Mouse (Mus musculus) heart, embryonic 10.5 days (tissue): ENCODE results near the gene Tulp1. TPM values are rescaled to one million over a fixed set of nuclear protein-coding genes. Genes with fewer than 3 reads are reported as not detected.
"Not testable (repeated sequence)": the region's sequence is repeated elsewhere in the genome, so short reads cannot be mapped to it uniquely, and the experiment has no call there.

Source experiments
- DNase-seq: peaks from one replicate; pipeline ENCODE4 v3.0.0-alpha.2; 2017; ENCODE audit warnings: low spot score
- H3K27ac ChIP-seq: fragments of 300-500 bp; sonication (generic); 2 replicates; pipeline ENCODE4 v1.5.1; 2016; ENCODE audit warnings: mild to moderate bottlenecking
- H3K27me3 ChIP-seq: fragments of 300-500 bp; sonication (generic); 2 replicates; pipeline ENCODE4 v1.6.1; 2016; ENCODE audit warnings: mild to moderate bottlenecking; ENCODE audit not compliant: poor library complexity, insufficient read depth, severe bottlenecking
- H3K36me3 ChIP-seq: fragments of 300-500 bp; sonication (generic); 2 replicates; pipeline ENCODE4 v1.6.1; 2016; ENCODE audit warnings: mild to moderate bottlenecking, moderate library complexity
- H3K4me1 ChIP-seq: fragments of 300-500 bp; sonication (generic); 2 replicates; pipeline ENCODE4 v1.6.1; 2016; ENCODE audit warnings: mild to moderate bottlenecking
- H3K4me3 ChIP-seq: fragments of 300-500 bp; sonication (generic); 2 replicates; pipeline ENCODE4 v1.5.1; 2016; ENCODE audit warnings: mild to moderate bottlenecking, moderate library complexity
- H3K9me3 ChIP-seq: fragments of 300-500 bp; sonication (generic); 2 replicates; pipeline ENCODE4 v1.6.1; 2016; ENCODE audit warnings: mild to moderate bottlenecking, moderate library complexity
- WGBS: fragments of 180-500 bp; shearing (Covaris S2); methylation state at CpG from one replicate; pipeline ENCODE4 v1.1.7; 2016; 5-methylcytosine and 5-hydroxymethylcytosine counted together
- polyA plus RNA-seq: library from polyadenylated mRNA; unstranded; fragments of >200 nt; fragmentation: Nextera tagmentation; extraction: Ambion mirVana; gene quantifications from 2 replicates; pipeline ENCODE4 v1.2.1, GENCODE M21; 2016

Gene Tulp1
- polyA plus RNA-seq, 1 experiment from 2014 or later: 5.7 TPM

- Histone ChIP-seq H3K36me3 (peaks cover 67% of the 10 kb centered on the region), H3K9me3 (no peaks in the 10 kb centered on the region), H3K4me3 (peak overlapping the region; percentile 96), H3K4me1 (peaks cover 64% of the 10 kb centered on the region), H3K27me3 (no peaks in the 10 kb centered on the region), H3K27ac (peak overlapping the region; percentile 98)
- no peak for DNase-seq
- WGBS: 60% methylated on average over 2 of the region's 2 CpGs
These were observed 34.8 kb downstream of the Tulp1 start for GRCm38 (mm10) chr17:28330232-28330546.

- peak overlapping the region; percentile 98 for H3K27ac ChIP-seq
- peaks cover 62% of the 10 kb centered on the region for H3K4me1 ChIP-seq
- peaks cover 67% of the 10 kb centered on the region for H3K36me3 ChIP-seq
- no peaks in the 10 kb centered on the region for H3K9me3 ChIP-seq
- WGBS: 8% methylated on average over 4 of the region's 4 CpGs
- no peaks in the 10 kb centered on the region for H3K27me3 ChIP-seq
- peak overlapping the region; percentile 96 for H3K4me3 ChIP-seq
- no peak for DNase-seq
These were observed 35.4 kb downstream of the Tulp1 start for GRCm38 (mm10) chr17:28329503-28330231.

- Histone ChIP-seq H3K27me3 (no peaks in the 10 kb centered on the region), H3K27ac (peak overlapping the region; percentile 98), H3K4me3 (peak overlapping the region; percentile 96), H3K36me3 (peaks cover 69% of the 10 kb centered on the region), H3K9me3 (no peaks in the 10 kb centered on the region), H3K4me1 (peaks cover 56% of the 10 kb centered on the region)
- DNase-seq: no peak
- under 1% methylated on average over 25 of the region's 25 CpGs for WGBS
These were observed 36.1 kb downstream of the Tulp1 start for GRCm38 (mm10) chr17:28328946-28329345.

- H3K36me3 ChIP-seq: peaks cover 67% of the 10 kb centered on the region
- H3K4me1 ChIP-seq: peaks cover 52% of the 10 kb centered on the region
- DNase-seq: peak; percentile 97
- WGBS: under 1% methylated on average over 67 of the region's 67 CpGs
- H3K9me3 ChIP-seq: no peaks in the 10 kb centered on the region
- no peaks in the 10 kb centered on the region for H3K27me3 ChIP-seq
- peak within 1 kb of the TSS; percentile 98 for H3K27ac ChIP-seq
- peak within 1 kb of the TSS; percentile 96 for H3K4me3 ChIP-seq
These were observed 36.6 kb downstream of the Tulp1 start, which contains the start of gene Rpl10a for GRCm38 (mm10) chr17:28328366-28328928. Rpl10a (plus strand) TSS chr17:28328471.

DNA sequence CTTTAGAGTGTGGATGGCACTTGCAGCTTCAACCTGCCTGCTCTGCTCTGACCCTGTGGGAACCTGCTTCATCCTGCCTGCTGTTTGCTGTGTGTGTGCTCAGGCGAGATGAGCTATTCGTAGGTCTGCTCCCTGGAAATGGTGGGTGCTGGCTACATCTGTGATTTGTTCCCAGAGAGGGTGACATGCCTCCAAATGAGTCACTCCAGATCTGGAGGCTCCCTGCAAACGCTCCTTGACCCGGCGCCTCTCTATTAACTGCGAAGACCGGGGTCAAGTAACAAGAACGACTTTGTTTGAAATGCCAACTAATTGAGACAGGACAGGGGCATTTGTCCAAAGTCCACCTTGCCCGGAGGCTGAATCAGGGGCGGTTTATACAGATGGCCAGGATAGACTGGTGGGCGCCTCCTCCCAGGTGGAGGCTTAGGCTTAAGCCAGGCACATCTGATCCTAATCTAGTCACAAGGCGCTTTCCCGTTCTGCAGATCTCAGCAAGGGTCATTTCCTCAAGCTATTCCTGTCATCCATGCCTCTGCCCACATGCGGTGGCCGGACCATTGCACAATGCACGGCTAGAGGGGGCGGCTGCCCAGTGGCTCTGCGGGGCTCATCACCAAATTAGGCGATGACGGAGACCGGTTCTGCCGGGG lies 37.2 kb downstream of the Tulp1 start:
- H3K4me1 ChIP-seq: peaks cover 45% of the 10 kb centered on the region
- no peak for DNase-seq
- no peaks in the 10 kb centered on the region for H3K27me3 ChIP-seq
- H3K36me3 ChIP-seq: peaks cover 62% of the 10 kb centered on the region
- H3K27ac ChIP-seq: peak overlapping the region; percentile 98
- peak overlapping the region; percentile 96 for H3K4me3 ChIP-seq
- 12% methylated on average over 22 of the region's 22 CpGs for WGBS
- H3K9me3 ChIP-seq: no peaks in the 10 kb centered on the region

GRCm38 (mm10) chr17:28326951-28327350 lies 38.1 kb downstream of the Tulp1 start:
- Histone ChIP-seq H3K27me3 (no peaks in the 10 kb centered on the region), H3K36me3 (peaks cover 62% of the 10 kb centered on the region), H3K27ac (peak overlapping the region; percentile 98), H3K9me3 (no peaks in the 10 kb centered on the region), H3K4me1 (peaks cover 37% of the 10 kb centered on the region), H3K4me3 (no peak overlapping the region)
- no peak for DNase-seq
- WGBS: 86% methylated on average over 3 of the region's 3 CpGs

DNA sequence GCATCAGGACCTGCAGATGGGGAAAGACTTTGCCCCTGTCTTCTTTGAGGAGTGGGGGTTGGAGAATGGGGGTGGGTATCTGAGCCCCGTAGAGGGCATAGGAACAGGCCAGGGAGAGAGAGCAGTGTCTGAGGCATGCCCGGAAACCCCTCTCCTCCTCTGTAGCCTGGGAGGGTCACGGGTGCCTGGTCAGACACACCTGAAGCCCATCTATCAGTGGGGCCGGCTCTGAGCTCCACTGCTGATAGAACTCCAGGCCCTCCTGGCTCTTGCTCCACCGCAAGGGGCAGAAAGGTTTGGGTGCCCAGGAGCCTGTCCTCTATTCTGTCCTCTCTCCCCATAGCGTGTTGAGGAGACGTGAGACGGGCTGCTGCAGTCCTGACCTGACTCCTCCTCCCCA lies 39.3 kb downstream of the Tulp1 start:
- Histone ChIP-seq H3K36me3 (peaks cover 60% of the 10 kb centered on the region), H3K27ac (peak overlapping the region; percentile 33; the same call in 1 of the 2 replicates), H3K4me1 (peaks cover 25% of the 10 kb centered on the region), H3K4me3 (no peak overlapping the region), H3K9me3 (no peaks in the 10 kb centered on the region), H3K27me3 (no peaks in the 10 kb centered on the region)
- no peak for DNase-seq
- 85% methylated on average over 8 of the region's 8 CpGs for WGBS

- not testable (repeated sequence) for H3K4me3 ChIP-seq, H3K9me3 ChIP-seq, H3K27ac ChIP-seq, DNase-seq, H3K27me3 ChIP-seq
- H3K4me1 ChIP-seq: peaks cover 14% of the 10 kb centered on the region
- 93% methylated on average over 7 of the region's 7 CpGs for WGBS
- H3K36me3 ChIP-seq: peaks cover 59% of the 10 kb centered on the region
These were observed 40.6 kb downstream of the Tulp1 start for GRCm38 (mm10) chr17:28324416-28324815.

GRCm38 (mm10) chr17:28323786-28324185 lies 41.2 kb downstream of the Tulp1 start:
- Histone ChIP-seq H3K4me1 (peaks cover 13% of the 10 kb centered on the region), H3K27ac (no peak overlapping the region), H3K36me3 (peaks cover 60% of the 10 kb centered on the region), H3K4me3 (no peak overlapping the region), H3K9me3 (no peaks in the 10 kb centered on the region), H3K27me3 (no peaks in the 10 kb centered on the region)
- 88% methylated on average over 8 of the region's 8 CpGs for WGBS
- DNase-seq: no peak

- Histone ChIP-seq H3K27ac (no peak overlapping the region), H3K9me3 (no peaks in the 10 kb centered on the region), H3K4me3 (no peak overlapping the region), H3K27me3 (no peaks in the 10 kb centered on the region), H3K4me1 (peaks cover 3% of the 10 kb centered on the region; the same call in 1 of the 2 replicates), H3K36me3 (peaks cover 80% of the 10 kb centered on the region)
- DNase-seq: no peak
- WGBS: 91% methylated on average over 4 of the region's 4 CpGs
These were observed 43.3 kb downstream of the Tulp1 start for GRCm38 (mm10) chr17:28321700-28322099.

DNA sequence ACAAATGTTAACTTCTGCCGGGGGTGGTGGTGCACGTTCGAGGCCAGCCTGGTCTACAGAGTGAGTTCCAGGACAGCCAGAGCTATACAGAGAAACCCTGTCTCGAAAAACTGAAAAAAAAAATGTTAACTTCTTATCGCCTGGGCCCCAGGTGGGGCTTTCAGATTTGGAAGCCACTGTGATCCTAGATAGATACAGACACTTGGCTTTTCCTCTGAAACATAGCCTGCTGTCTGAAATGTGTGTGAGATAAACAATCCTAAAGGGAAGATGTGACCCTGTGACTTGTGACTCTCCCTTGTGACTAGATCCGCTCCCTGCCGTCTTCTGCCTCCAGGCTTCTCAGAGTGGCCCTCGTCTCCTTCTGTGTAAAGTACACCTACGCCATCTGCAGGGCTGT lies 47.3 kb downstream of the Tulp1 start:
- H3K9me3 ChIP-seq: no peaks in the 10 kb centered on the region
- no peak overlapping the region for H3K4me3 ChIP-seq
- 87% methylated on average over 9 of the region's 9 CpGs for WGBS
- no peak overlapping the region for H3K27ac ChIP-seq
- peaks cover 66% of the 10 kb centered on the region for H3K36me3 ChIP-seq
- H3K4me1 ChIP-seq: peaks cover 35% of the 10 kb centered on the region
- no peak for DNase-seq
- no peaks in the 10 kb centered on the region for H3K27me3 ChIP-seq

DNA sequence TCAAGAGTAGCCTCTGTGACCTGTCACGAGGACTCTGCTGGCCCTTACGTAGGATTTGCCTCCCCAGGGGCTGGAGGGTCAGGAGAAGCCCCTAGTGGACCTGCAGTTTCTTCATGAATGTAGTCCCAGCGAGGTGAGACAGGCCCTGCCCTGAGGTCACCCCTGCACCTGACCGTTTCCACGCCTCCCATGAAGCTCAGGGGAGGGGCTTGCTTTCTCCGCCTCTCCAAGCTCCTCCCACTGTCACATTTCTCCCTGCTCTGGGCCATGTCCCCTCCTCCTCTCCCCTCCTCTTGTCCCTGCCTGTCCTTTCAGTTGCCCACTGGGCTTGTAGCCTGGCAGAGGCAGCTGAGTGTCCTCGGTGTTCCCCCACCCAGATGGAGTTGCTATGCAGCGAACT lies 47.9 kb downstream of the Tulp1 start:
- Histone ChIP-seq H3K36me3 (peaks cover 60% of the 10 kb centered on the region), H3K4me3 (no peak overlapping the region), H3K9me3 (no peaks in the 10 kb centered on the region), H3K27ac (no peak overlapping the region; the same call in 1 of the 2 replicates), H3K4me1 (peaks cover 39% of the 10 kb centered on the region), H3K27me3 (no peaks in the 10 kb centered on the region)
- DNase-seq: no peak
- 75% methylated on average over 8 of the region's 8 CpGs for WGBS

GRCm38 (mm10) chr17:28316476-28316875 lies 48.5 kb downstream of the Tulp1 start:
- H3K36me3 ChIP-seq: peaks cover 55% of the 10 kb centered on the region

More at GRCm38 (mm10) chr17:28316476-28316875, 48.5 kb downstream of the Tulp1 start:
- Histone ChIP-seq H3K27me3 (no peaks in the 10 kb centered on the region), H3K27ac (peak overlapping the region; percentile 13; the same call in 1 of the 2 replicates), H3K4me1 (peaks cover 39% of the 10 kb centered on the region), H3K9me3 (no peaks in the 10 kb centered on the region), H3K4me3 (no peak overlapping the region)
- no peak for DNase-seq
- 85% methylated on average over 9 of the region's 9 CpGs for WGBS
